Mouse (Mus musculus) sigmoid colon, adult 10 weeks (tissue): ENCODE data around the gene AC124108.1. TPM values are rescaled to one million over a fixed set of nuclear protein-coding genes. Genes with fewer than 3 reads are reported as not detected.

Experiments used
- polyA plus RNA-seq: library from polyadenylated mRNA; stranded (reverse); fragments of 350-450 nt; fragmentation: Illumina TruSeq; extraction: RNeasy Lipid Tissue Mini Kit (QIAGEN cat#74804); gene quantifications from one replicate; pipeline ENCODE4 v1.2.3, GENCODE M21; 2014; ENCODE audit warnings: low read depth, low replicate concordance

Gene AC124108.1
- not detected for polyA plus RNA-seq

DNA sequence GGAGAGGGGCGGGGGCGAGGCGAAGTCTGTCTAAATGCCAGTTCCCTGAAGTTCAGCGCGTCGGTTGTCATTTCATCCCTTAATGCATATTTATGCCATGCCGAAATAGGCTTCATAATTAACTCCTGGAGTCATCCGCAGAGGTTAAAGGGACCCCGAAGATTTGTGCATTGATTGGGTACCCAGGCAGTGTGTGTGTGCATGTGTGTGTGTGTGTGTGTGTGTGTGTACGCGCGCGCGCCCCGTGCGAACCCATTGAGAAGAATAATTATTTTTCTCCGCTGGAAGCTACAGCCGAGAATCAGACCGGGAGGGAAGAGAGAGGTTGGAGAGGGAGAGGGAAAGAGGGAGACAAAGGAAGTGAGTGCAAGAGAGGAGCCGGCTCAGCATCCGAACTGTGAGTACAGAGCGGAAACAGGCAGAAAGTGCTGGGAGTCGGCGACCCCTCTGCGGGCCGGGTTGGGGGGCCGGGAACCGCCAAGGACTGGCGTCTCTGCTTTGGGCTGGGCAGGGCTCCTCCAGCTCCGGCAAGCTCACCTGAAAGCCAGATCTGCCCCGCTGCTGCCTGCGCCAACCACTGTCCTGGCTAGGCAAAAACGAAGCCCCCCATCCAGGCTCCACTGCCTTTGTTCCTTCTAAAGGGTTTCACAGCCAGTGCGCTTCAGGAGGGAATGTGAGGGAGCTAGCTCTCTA lies at the start of gene AC124108.1, which contains the start of gene Lemd1:
Gene AC124108.1 (plus strand): TSS at position 365 of the 693 bp plus-strand sequence.
Gene Lemd1 (plus strand): TSS at position 339 of the 693 bp plus-strand sequence.

GRCm38 (mm10) chr1:132229667-132230066 lies 38.4 kb downstream of the AC124108.1 start, which contains the start of gene Gm10188:
Gene Gm10188 (minus strand): TSS chr1:132229767.

Other genes with a start within 250 kb of the AC124108.1 start
- 4.8 TPM for gene Slc45a3, start 228.5 kb upstream of the AC124108.1 start, polyA plus RNA-seq
- gene Elk4, start 183.8 kb upstream of the AC124108.1 start, polyA plus RNA-seq: 54.0 TPM
- 189 TPM for gene Mfsd4a, start 123.4 kb upstream of the AC124108.1 start, polyA plus RNA-seq
- gene Cdk18, start 51.8 kb upstream of the AC124108.1 start, polyA plus RNA-seq: 1.2 TPM
- not detected for gene Lemd1, start within 50 bp of the AC124108.1 start, polyA plus RNA-seq
- gene Gm10188, start 38.3 kb downstream of the AC124108.1 start, polyA plus RNA-seq: not detected
- 0.47 TPM for gene Klhdc8a, start 107.2 kb downstream of the AC124108.1 start, polyA plus RNA-seq
- 20.2 TPM for gene Nuak2, start 124.7 kb downstream of the AC124108.1 start, polyA plus RNA-seq
- gene Tmcc2, start 199.8 kb downstream of the AC124108.1 start, polyA plus RNA-seq: 0.47 TPM
- 15.1 TPM for gene Dstyk, start 226.1 kb downstream of the AC124108.1 start, polyA plus RNA-seq